Mouse (Mus musculus): ENCODE data around the gene Ank2.

Ank2 gene

GRCm38 (mm10) chr3:127153443-127153842, 345.7 kb downstream of the Ank2 start:
- TF ChIP-seq GATA4 (IDR thresholded peaks at IDR 0.05; ENCODE audit: insufficient replicate concordance, low read length): no peak

- TF ChIP-seq GATA4 (IDR thresholded peaks at IDR 0.05; ENCODE audit: insufficient replicate concordance, low read length): no peak
Observed at GRCm38 (mm10) chr3:127148648-127149047, 350.5 kb downstream of the Ank2 start.

DNA sequence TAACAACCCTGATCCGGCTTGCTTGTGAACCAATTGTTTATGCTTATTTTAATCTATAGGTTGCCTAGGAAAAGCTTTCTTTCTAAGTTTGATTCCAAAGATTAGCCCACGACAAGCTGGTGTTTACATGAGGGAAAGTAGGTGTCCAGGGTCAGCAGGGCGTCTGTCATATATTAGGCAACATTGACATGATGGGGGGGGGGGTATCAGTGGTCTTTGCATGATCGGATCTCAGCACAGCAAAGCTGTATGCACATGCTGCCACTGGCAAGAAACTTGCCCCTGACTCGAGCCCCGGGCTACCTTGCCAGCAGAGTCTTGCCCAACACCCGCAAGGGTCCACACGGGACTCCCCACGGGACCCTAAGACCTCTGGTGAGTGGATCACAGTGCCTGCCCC, 358.6 kb downstream of the Ank2 start:
- no peak for TF ChIP-seq GATA4 (IDR thresholded peaks at IDR 0.05; ENCODE audit: insufficient replicate concordance, low read length)

GRCm38 (mm10) chr3:127139638-127140037, 359.5 kb downstream of the Ank2 start:
- no peak for TF ChIP-seq GATA4 (IDR thresholded peaks at IDR 0.05; ENCODE audit: insufficient replicate concordance, low read length)

- no peak for TF ChIP-seq GATA4 (IDR thresholded peaks at IDR 0.05; ENCODE audit: insufficient replicate concordance, low read length)
Observed at GRCm38 (mm10) chr3:127137508-127137907, 361.6 kb downstream of the Ank2 start.

GRCm38 (mm10) chr3:127134062-127134461, 365.1 kb downstream of the Ank2 start:
- TF ChIP-seq GATA4 (IDR thresholded peaks at IDR 0.05; ENCODE audit: insufficient replicate concordance, low read length): no peak

DNA sequence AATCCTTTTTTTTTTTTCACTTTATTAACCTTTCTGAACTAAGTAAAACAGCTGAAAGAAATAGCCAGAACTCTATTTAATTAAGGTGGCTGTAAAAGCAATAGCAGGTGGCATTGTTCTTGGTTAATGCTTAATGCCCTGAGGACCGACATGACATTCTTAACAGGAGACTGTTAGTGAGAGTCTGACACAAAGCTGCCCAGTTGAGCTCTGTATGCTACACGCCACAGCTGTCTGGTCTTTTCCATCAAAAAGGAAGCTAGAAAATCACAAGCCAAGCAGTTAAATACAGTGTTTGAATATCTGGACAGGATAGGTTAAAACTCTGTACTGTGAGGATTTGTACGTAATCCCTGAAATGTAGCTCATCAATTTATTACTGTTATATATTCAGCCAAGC, 368.1 kb downstream of the Ank2 start:
- TF ChIP-seq GATA4 (IDR thresholded peaks at IDR 0.05; ENCODE audit: insufficient replicate concordance, low read length): no peak

GRCm38 (mm10) chr3:127130167-127130770, 368.9 kb downstream of the Ank2 start:
- no peak for TF ChIP-seq GATA4 (IDR thresholded peaks at IDR 0.05; ENCODE audit: insufficient replicate concordance, low read length)

- TF ChIP-seq GATA4 (IDR thresholded peaks at IDR 0.05; ENCODE audit: insufficient replicate concordance, low read length): no peak
Observed at GRCm38 (mm10) chr3:127129750-127130149, 369.4 kb downstream of the Ank2 start.

DNA sequence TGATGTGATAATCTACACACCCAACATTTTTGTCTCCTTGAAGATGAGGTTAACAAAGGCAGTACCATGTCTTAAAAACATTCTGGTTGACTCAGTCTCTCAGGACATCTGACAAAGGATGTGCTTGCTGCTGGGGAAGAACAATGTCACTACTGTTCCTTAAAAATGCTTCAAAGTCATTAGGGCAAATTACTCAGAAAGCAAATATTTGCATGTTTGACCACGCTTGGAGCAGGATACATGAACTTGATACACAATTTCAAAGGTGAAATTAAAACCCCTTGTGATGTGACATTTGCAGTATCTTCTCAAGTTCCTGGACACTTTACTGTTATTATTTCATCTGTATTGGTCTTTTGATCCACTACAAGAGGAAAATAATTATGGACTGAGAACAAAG, 371.5 kb downstream of the Ank2 start:
- no peak for TF ChIP-seq GATA4 (IDR thresholded peaks at IDR 0.05; ENCODE audit: insufficient replicate concordance, low read length)

DNA sequence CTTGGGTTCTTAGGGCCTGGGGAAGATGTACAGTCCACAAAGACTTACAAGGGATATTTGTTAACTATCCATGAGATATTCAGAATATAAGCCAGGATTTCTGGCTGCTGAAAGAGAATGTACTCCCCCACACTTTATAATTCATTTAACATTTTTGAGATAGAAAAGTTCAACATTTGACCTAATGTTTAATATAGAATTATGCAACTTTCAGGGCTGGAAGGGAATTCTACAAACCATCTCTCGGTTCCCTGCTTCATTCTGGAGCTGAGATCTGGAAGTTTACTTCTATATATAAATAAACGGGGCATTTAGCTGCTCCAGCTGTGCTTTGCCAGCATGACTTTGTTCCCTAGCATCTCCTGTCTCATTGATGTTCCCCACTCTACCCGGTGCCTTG, 372.9 kb downstream of the Ank2 start:
- no peak for TF ChIP-seq GATA4 (IDR thresholded peaks at IDR 0.05; ENCODE audit: insufficient replicate concordance, low read length)

GRCm38 (mm10) chr3:127124375-127124993, 374.7 kb downstream of the Ank2 start:
- TF ChIP-seq GATA4 (IDR thresholded peaks at IDR 0.05; ENCODE audit: insufficient replicate concordance, low read length): no peak

- no peak for TF ChIP-seq GATA4 (IDR thresholded peaks at IDR 0.05; ENCODE audit: insufficient replicate concordance, low read length)
Observed at GRCm38 (mm10) chr3:127123376-127123775, 375.8 kb downstream of the Ank2 start.

GRCm38 (mm10) chr3:127118777-127119176, 380.4 kb downstream of the Ank2 start:
- TF ChIP-seq GATA4 (IDR thresholded peaks at IDR 0.05; ENCODE audit: insufficient replicate concordance, low read length): no peak

GRCm38 (mm10) chr3:127116226-127116625, 382.9 kb downstream of the Ank2 start:
- no peak for TF ChIP-seq GATA4 (IDR thresholded peaks at IDR 0.05; ENCODE audit: insufficient replicate concordance, low read length)

GRCm38 (mm10) chr3:127113238-127113637, 385.9 kb downstream of the Ank2 start:
- TF ChIP-seq GATA4 (IDR thresholded peaks at IDR 0.05; ENCODE audit: insufficient replicate concordance, low read length): no peak

GRCm38 (mm10) chr3:127109413-127109812, 389.7 kb downstream of the Ank2 start:
- TF ChIP-seq GATA4 (IDR thresholded peaks at IDR 0.05; ENCODE audit: insufficient replicate concordance, low read length): no peak

All from liver, adult (tissue).